Mouse (Mus musculus): ENCODE results near the gene Fam43b. TPM values are rescaled to one million over a fixed set of nuclear protein-coding genes. Genes with fewer than 3 reads are reported as not detected.

Gene Fam43b
- not detected for total RNA-seq (2023)

DNA sequence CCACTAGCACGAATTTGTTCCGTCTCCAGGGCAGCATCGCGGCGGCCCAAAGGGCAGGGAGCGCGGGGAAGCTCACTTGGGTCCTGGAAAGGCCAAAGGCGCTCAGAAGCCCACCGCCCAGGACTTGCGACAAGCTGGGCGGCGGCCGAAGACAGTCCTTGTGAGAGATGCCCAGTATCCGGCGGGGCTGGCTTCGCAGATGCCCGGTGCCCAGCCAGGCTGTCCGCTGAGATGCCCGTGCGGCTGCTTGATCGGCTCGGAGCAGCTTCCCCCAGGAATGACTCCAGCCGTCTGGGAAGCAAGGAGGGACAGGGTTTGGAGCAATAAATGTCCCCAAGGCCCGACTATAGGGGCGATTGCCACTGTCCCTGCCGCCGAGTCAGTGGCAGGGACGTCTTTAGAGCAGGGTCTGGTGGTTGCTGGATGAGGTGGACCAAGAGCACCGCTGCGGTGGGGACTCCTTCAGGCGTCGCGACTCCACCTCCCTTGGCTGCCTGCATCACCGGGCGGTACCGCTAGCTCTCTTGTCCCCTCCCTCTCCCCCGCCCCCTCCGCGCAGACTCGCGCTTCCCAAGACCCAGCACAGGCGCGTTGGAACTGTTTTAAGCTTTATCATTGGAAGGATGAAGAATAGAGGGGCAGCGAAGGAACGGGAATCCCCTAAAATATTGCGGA, at the start of gene Fam43b:
Fam43b (minus strand) TSS at position 558 of the 675 bp plus-strand sequence.

GRCm38 (mm10) chr4:138434347-138435316, 38.3 kb upstream of the Fam43b start, which contains the start of gene Mul1:
Gene Mul1, plus strand, starts transcription at chr4:138434671.

DNA sequence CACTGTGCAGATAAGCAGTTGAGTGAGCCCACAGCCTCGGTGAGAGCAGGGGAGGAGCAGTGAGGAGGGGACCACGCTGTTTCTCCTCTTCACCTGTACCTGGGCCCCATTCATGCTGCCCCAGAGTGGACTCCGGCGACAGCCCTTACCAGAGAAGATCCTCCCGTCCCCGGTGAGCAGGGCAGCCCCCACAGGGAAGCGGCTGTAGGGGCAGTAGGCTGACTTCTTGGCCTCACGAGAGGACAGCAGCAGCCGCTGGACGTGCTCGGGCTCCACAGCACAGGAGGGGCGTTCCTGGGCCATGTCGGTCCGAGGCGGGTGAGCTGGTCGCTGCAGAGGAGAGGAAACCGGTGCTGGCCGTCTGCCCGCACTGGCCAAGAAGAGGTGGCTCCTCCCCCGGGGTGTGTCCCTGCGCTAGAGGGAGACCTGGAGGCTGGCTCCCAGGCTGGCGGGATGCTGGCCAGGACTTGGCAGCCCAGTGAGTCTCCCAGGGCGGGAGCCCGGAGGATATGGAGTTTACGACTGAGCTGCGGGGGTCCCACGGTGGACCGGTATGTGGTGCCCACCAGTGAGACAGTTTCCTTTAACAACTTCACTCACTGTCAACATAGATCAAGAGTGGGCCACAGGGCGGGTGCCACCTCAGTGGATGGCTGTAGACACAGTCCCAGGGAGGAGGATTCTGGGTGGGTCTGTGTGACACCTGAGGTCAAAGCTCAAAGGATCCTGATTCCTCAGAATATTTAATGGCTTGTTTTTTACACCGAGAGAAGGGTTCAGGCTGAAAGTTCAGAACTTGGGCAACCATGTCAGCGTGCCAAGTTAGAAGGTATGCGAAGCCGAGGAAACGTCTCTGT, 28.5 kb downstream of the Fam43b start, which contains the start of gene Cda:
Cda (minus strand) TSS at position 352 of the 857 bp plus-strand sequence.

Other genes with a start within 250 kb of the Fam43b start
- gene Hp1bp3, start 180.2 kb downstream of the Fam43b start, total RNA-seq (2023): 100 to 1,000 TPM; 105 to 130 TPM
- gene Sh2d5, start 146.1 kb downstream of the Fam43b start, total RNA-seq (2023): 1 to 10 TPM in 1 of 2 experiments, not detected in 1; 1.1 TPM
- under 1 TPM in 1 of 2 experiments, not detected in 1; 0.20 TPM for gene Kif17, start 146.1 kb downstream of the Fam43b start, total RNA-seq (2023)
- 10 to 100 TPM; 58.4 to 66.1 TPM for gene Ddost, start 91.8 kb downstream of the Fam43b start, total RNA-seq (2023)
- gene Pink1, start 70.2 kb downstream of the Fam43b start, total RNA-seq (2023): 10 to 100 TPM; 35.3 to 43.2 TPM
- gene Cda, start 28.5 kb downstream of the Fam43b start, total RNA-seq (2023): not detected
- 10 to 100 TPM; 39.2 to 39.5 TPM for gene Mul1, start 38.1 kb upstream of the Fam43b start, total RNA-seq (2023)
- under 1 TPM; 0.33 to 0.58 TPM for gene Camk2n1, start 57.8 kb upstream of the Fam43b start, total RNA-seq (2023)
- gene Vwa5b1, start 239.4 kb upstream of the Fam43b start, total RNA-seq (2023): not detected

Data from B cell, adult 67 days (primary cell).